Mouse (Mus musculus): ENCODE results near the gene Chka. TPM values are rescaled to one million over a fixed set of nuclear protein-coding genes. Genes with fewer than 3 reads are reported as not detected.

Gene Chka
- polyA plus RNA-seq, 1 experiment from 2014 or later: 37.5 TPM

DNA sequence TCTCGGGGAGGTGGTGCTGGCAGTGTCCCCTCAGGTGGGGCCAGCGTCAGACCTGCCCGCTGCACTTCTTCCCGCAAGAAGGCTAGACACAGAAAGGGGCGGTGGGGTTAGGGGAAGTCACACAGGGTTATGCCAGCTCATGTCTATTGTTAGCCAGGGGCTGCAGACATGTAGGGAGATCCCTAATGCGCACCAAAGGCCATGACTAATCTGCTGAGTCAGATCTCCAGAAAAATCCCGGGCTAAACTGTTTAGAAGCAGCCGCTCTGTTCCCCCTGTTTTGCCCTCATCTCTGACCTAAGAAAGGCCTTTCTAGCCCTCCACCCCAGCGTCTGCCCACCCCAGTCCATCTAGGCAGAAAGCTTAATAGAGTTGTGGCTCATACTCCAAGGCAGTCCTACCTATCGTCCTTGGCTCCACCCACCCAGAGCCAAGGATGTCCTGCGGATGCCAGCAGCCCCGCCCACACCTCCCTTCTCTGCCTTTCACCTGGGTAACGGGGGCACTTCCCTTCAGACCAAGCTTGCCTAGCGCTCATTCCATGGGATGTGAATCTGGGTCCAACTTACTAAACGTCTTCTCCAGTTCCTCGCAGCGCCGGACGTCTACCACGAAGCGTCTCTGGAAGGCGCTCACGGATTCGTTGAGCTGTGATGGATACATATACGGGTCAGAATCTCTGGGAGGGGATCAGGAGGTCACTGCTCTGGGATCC is 52.2 kb downstream of the Chka start:
- ATAC-seq (replicated peaks; ENCODE audit: low FRiP score) (no peak), DNase-seq (ENCODE audit: low spot score) (no peak)
- H3K9ac ChIP-seq (ENCODE audit: low read depth, low read length): no peak overlapping the region
- no peak overlapping the region; the same call in 1 of the 2 replicates for H3K4me2 ChIP-seq
- H3K36me3 ChIP-seq (ENCODE audit: control insufficient read depth, insufficient read depth, low read length): peaks cover 30% of the 10 kb centered on the region
- H3K27me3 ChIP-seq (replicated peaks; ENCODE audit: control insufficient read depth, insufficient read depth, low read length): no peaks in the 10 kb centered on the region
- WGBS: 82% methylated on average over 25 of the region's 25 CpGs
- H3K4me3 ChIP-seq (ENCODE audit: low read depth, low read length): no peak overlapping the region
- H3K4me1 ChIP-seq (replicated peaks; ENCODE audit: control insufficient read depth, insufficient read depth, low read length): peaks cover 37% of the 10 kb centered on the region
- H3K9me3 ChIP-seq (ENCODE audit: control insufficient read depth, low read length): no peaks in the 10 kb centered on the region
- H3K27ac ChIP-seq (ENCODE audit: low read depth, low read length): no peak overlapping the region

DNA sequence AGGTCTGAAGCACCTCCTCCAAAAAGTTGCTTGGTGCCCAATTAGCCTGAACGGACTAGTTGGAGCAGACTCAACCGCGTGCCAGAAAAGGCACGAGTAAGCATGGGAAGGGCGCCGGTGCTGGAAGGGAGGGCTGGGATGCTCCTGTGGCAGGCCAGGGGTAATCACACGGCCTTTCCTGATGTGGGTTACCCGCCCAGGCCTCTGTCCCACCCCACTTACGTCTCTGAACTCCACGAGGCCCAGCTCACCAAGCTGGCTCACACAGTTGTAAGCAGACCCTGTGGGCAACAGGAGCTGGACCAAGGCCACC is 52.7 kb downstream of the Chka start:
- DNase-seq (ENCODE audit: low spot score) (no peak), ATAC-seq (replicated peaks; ENCODE audit: low FRiP score) (no peak)
- WGBS: 76% methylated on average over 10 of the region's 10 CpGs
- H3K27ac ChIP-seq (ENCODE audit: low read depth, low read length): no peak overlapping the region
- no peaks in the 10 kb centered on the region for H3K9me3 ChIP-seq (ENCODE audit: control insufficient read depth, low read length)
- no peaks in the 10 kb centered on the region for H3K27me3 ChIP-seq (replicated peaks; ENCODE audit: control insufficient read depth, insufficient read depth, low read length)
- peaks cover 37% of the 10 kb centered on the region for H3K4me1 ChIP-seq (replicated peaks; ENCODE audit: control insufficient read depth, insufficient read depth, low read length)
- no peak overlapping the region for H3K9ac ChIP-seq (ENCODE audit: low read depth, low read length)
- peaks cover 29% of the 10 kb centered on the region for H3K36me3 ChIP-seq (ENCODE audit: control insufficient read depth, insufficient read depth, low read length)
- no peak overlapping the region for H3K4me3 ChIP-seq (ENCODE audit: low read depth, low read length)
- peak overlapping the region; percentile 99 for H3K4me2 ChIP-seq

DNA sequence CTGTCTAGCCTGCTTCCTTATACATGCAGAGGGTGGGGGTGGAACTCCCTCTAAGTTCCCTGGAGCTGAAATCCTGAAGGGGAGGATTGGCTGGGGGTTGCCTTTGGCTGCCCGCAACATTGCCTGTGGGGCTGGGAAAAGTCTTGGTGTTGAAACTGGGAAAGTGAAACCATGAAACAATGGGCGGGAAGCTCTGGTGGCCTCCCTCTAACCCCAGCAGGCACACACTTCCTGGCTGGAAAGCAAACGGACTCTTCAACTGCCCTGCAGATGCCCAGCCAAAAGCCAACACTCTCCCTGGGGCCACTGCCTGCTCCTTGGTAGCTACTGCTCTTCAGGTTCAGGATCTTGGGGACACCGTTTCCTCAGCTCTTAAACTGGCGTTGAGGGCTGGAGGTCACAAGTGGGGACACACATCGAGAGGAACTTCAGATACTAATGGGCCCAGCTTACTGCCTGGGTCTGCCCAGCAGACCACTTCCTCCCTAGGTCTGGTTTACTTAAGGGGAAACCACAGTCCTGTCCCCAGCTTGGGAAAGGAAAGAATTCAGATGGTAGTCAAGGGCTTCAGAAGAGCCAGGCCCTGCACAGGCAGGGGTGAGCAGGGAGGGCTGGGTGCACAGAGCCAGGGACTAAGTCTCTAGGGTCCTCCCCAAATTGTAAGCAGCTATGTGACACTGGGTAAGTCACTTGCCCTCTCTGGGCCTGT is 53.8 kb downstream of the Chka start:
- H3K4me3 ChIP-seq (ENCODE audit: low read depth, low read length): peak overlapping the region; percentile 75
- 24% methylated on average over 6 of the region's 6 CpGs for WGBS
- no peaks in the 10 kb centered on the region for H3K27me3 ChIP-seq (replicated peaks; ENCODE audit: control insufficient read depth, insufficient read depth, low read length)
- ATAC-seq (replicated peaks; ENCODE audit: low FRiP score) (no peak), DNase-seq (ENCODE audit: low spot score) (peak; percentile 54)
- H3K4me1 ChIP-seq (replicated peaks; ENCODE audit: control insufficient read depth, insufficient read depth, low read length): peaks cover 37% of the 10 kb centered on the region
- H3K4me2 ChIP-seq: peak overlapping the region; percentile 99
- no peaks in the 10 kb centered on the region for H3K9me3 ChIP-seq (ENCODE audit: control insufficient read depth, low read length)
- peak overlapping the region; percentile 75 for H3K27ac ChIP-seq (ENCODE audit: low read depth, low read length)
- H3K9ac ChIP-seq (ENCODE audit: low read depth, low read length): peak overlapping the region; percentile 75
- H3K36me3 ChIP-seq (ENCODE audit: control insufficient read depth, insufficient read depth, low read length): peaks cover 35% of the 10 kb centered on the region

DNA sequence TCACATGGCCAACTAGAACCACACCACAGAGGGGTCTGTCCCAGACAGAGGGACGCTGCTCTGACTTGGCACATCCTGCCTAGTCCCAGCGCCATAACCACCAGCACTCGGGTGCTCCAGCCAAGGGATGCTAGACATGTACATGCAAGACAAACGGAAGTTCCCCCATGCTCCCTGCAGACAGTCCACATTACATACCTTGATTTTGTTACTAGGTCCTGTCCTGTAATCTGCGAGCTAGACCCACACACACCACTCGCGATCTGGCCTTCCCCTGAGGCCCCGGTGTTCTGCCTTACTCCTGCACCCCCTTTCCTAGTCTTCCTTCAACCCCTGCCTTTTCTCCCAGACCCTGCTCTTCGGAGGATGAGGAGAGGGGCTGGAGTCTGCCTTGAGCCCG is 54.8 kb downstream of the Chka start:
- H3K4me1 ChIP-seq (replicated peaks; ENCODE audit: control insufficient read depth, insufficient read depth, low read length): peaks cover 37% of the 10 kb centered on the region
- no peaks in the 10 kb centered on the region for H3K27me3 ChIP-seq (replicated peaks; ENCODE audit: control insufficient read depth, insufficient read depth, low read length)
- H3K27ac ChIP-seq (ENCODE audit: low read depth, low read length): peak overlapping the region; percentile 75
- WGBS: 17% methylated on average over 10 of the region's 10 CpGs
- peak; percentile 47 for DNase-seq (ENCODE audit: low spot score)
- H3K4me2 ChIP-seq: peak overlapping the region; percentile 99
- H3K36me3 ChIP-seq (ENCODE audit: control insufficient read depth, insufficient read depth, low read length): peaks cover 38% of the 10 kb centered on the region
- peak overlapping the region; percentile 75 for H3K4me3 ChIP-seq (ENCODE audit: low read depth, low read length)
- peak overlapping the region; percentile 75 for H3K9ac ChIP-seq (ENCODE audit: low read depth, low read length)
- H3K9me3 ChIP-seq (ENCODE audit: control insufficient read depth, low read length): no peaks in the 10 kb centered on the region
- no peak for ATAC-seq (replicated peaks; ENCODE audit: low FRiP score)

DNA sequence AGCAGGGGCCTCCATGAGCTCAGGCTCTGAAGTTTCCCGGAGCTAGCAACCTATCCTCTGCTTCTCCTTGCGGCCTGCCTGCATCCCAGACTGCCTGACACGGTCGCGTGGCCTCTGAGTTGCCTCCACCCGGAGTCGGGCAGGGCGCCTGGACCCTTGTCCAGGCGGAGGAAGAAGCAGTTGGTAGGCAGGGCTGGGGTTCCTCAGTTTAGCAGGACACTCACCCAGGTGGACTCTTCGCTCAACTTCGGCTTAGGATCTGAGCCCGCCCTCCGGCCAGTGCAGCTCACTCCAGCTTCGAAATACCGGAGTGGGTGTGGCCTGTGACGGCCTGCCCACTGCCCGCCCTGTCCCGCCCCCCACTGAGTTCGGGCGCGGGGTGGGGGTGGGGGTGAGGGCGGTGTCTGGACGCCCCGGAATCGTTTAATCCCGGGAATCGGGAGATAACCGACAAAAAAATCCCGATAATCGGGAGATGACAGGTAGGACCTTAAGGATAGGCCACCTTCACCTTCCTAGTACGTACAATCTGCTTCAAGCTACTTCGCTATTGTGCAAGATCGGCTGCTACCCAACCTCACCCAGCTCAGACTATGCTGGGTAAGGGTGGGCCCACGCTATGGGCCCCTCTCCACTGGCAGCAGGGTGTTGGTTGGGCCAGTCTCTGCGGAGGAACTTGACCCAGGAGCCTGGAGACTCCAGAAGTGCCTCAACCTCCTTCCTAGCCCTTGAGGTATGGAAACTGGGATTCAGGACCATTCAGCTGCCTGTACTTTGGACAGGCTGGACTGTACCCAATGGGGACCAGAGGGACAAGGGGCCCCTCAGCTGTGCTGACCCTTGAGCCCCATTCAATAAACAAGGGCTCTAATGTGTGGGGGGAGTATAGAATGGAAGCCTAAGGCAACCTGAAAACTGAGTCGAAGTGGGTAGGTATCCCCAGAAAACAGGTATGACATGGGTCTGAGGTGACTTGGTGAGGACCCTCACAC is 55.5 kb downstream of the Chka start, which contains the start of gene Tcirg1:
Gene Tcirg1 (minus strand): TSS at position 339 of the 992 bp plus-strand sequence.
- 3% methylated on average over 33 of the region's 36 CpGs for WGBS
- peak within 1 kb of the TSS; percentile 75 for H3K27ac ChIP-seq (ENCODE audit: low read depth, low read length)

DNA sequence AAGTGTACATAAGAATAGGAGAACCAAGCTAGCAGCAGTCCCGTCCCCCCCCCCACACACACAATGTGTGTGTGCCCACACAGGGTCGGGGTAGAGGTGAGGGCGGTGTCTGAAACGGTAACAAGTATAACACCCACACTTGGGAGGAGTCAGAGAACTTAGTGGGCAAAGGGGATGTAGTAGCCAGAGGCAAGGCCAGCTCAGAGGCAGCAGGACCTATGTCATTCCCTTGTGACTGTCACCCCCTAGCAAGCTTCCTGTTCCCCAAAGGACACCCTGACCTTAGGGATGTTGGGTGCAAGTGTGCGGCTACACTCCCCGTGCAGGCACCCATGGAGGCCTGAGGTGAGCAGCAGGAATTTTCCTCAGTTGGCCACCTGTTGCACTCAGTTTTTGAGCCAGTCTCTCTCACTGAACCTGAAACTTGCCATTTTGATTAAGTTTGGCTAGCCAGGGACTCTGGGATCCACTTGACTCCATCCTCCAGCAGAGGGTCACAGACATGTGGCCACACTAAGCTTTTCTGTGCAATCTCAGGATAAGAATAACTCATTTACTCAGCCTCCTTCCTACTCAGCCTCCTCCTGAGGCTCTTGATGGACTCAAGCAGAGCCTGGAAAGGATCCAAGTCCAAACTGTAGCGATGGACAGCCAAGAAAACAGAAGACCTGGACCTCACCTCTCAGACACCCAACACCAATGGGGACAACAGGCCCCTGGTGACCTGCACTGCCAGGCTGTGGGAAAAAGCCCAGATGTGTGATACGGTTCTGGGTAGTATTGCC is 56.5 kb downstream of the Chka start:
- DNase-seq (ENCODE audit: low spot score) (no peak), ATAC-seq (replicated peaks; ENCODE audit: low FRiP score) (no peak)
- Histone ChIP-seq H3K4me3 (ENCODE audit: low read depth, low read length) (no peak overlapping the region), H3K27ac (ENCODE audit: low read depth, low read length) (no peak overlapping the region; the same call in 1 of the 2 replicates), H3K9me3 (ENCODE audit: control insufficient read depth, low read length) (no peaks in the 10 kb centered on the region), H3K9ac (ENCODE audit: low read depth, low read length) (0 out of 2 replicates have a peak overlapping the region, but pooled peaks have one; percentile 75), H3K4me2 (peak overlapping the region; percentile 99), H3K4me1 (replicated peaks; ENCODE audit: control insufficient read depth, insufficient read depth, low read length) (peaks cover 41% of the 10 kb centered on the region), H3K36me3 (ENCODE audit: control insufficient read depth, insufficient read depth, low read length) (peaks cover 29% of the 10 kb centered on the region), H3K27me3 (replicated peaks; ENCODE audit: control insufficient read depth, insufficient read depth, low read length) (no peaks in the 10 kb centered on the region)
- WGBS: 72% methylated on average over 8 of the region's 8 CpGs

More for the DNA sequence above, 55.5 kb downstream of the Chka start, which contains the start of gene Tcirg1:
- peak; percentile 89 for ATAC-seq (replicated peaks; ENCODE audit: low FRiP score)
- Histone ChIP-seq H3K9me3 (ENCODE audit: control insufficient read depth, low read length) (no peaks in the 10 kb centered on the region), H3K4me2 (peak within 1 kb of the TSS; percentile 99), H3K9ac (ENCODE audit: low read depth, low read length) (peak within 1 kb of the TSS; percentile 75), H3K4me3 (ENCODE audit: low read depth, low read length) (peak within 1 kb of the TSS; percentile 75), H3K27me3 (replicated peaks; ENCODE audit: control insufficient read depth, insufficient read depth, low read length) (no peaks in the 10 kb centered on the region), H3K36me3 (ENCODE audit: control insufficient read depth, insufficient read depth, low read length) (peaks cover 34% of the 10 kb centered on the region), H3K4me1 (replicated peaks; ENCODE audit: control insufficient read depth, insufficient read depth, low read length) (peaks cover 41% of the 10 kb centered on the region)
- DNase-seq (ENCODE audit: low spot score): peak; percentile 84

DNA sequence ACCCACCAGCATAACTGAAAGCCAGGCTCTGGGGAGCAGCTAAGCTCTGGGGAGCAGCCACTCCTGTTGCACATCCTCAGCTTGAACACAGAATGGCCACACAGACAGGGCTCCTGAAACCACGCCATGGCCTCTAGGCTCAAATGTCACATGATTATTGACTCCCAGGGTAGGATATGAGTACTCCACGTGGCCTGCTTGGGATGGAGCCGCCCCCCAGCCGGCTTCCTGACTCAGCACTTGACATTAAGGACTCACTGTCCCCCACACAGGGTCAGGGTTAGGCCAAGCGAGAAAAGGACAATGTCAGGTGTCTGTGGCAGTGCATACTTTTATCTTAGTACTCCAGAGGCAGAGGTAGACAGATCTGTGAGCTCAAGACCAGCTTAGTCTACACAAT is 58.6 kb downstream of the Chka start:
- Histone ChIP-seq H3K27ac (ENCODE audit: low read depth, low read length) (no peak overlapping the region), H3K27me3 (replicated peaks; ENCODE audit: control insufficient read depth, insufficient read depth, low read length) (no peaks in the 10 kb centered on the region), H3K4me2 (no peak overlapping the region), H3K9ac (ENCODE audit: low read depth, low read length) (no peak overlapping the region), H3K9me3 (ENCODE audit: control insufficient read depth, low read length) (no peaks in the 10 kb centered on the region), H3K36me3 (ENCODE audit: control insufficient read depth, insufficient read depth, low read length) (peaks cover 16% of the 10 kb centered on the region), H3K4me1 (replicated peaks; ENCODE audit: control insufficient read depth, insufficient read depth, low read length) (peaks cover 37% of the 10 kb centered on the region), H3K4me3 (ENCODE audit: low read depth, low read length) (no peak overlapping the region)
- WGBS: 79% methylated on average over 5 of the region's 5 CpGs
- DNase-seq (ENCODE audit: low spot score): no peak
- ATAC-seq (replicated peaks; ENCODE audit: low FRiP score): no peak

Data from liver, embryonic 11.5 days (tissue).